Mouse (Mus musculus): ENCODE data around the gene Gm36079.
"Not testable (repeated sequence)": the region's sequence is repeated elsewhere in the genome, so short reads cannot be mapped to it uniquely, and the experiment has no call there.

DNA sequence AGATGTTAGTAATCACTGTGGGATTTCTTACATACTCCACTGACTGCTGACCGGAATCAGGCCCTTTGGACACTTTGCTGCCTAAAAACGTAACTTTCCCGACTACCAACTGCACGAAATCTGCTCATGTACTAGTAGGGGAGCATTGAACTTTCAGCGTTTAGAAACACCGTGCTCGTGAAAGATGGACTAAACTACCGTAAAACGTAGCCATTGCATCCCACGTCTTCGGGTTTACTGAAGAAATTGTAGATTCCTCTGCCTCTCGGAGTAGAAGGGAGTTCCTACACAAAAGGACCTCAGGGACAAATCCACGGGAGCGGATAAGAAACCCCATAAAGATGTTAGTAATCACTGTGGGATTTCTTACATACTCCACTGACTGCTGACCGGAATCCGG is 4.9 kb upstream of the Gm36079 start:
- not testable (repeated sequence) for TF ChIP-seq POLR2A (IDR thresholded peaks at IDR 0.05; ENCODE audit: low read depth, low read length); CTCF (conservative IDR thresholded peaks at IDR 0.05; ENCODE audit: insufficient read depth, insufficient read length, low read depth, low read length)

Measured in kidney, adult 2 months (tissue).